Mouse (Mus musculus) inflammation-experienced regulatory T-cells (primary cell): ENCODE data around the gene Tmem131l. TPM values are rescaled to one million over a fixed set of nuclear protein-coding genes. Genes with fewer than 3 reads are reported as not detected.

Source experiments
- polyA plus RNA-seq, 2 experiments: library from polyadenylated mRNA; unstranded; fragments of 100-300 nt; shearing (Covaris generic); gene quantifications; one replicate each; pipeline ENCODE4 v1.2.1; 2017

The Tmem131l gene
- polyA plus RNA-seq: 10 to 100 TPM; 54.4 to 63.7 TPM

GRCm38 (mm10) chr3:84039646-84040475 is at the start of gene Tmem131l:
Gene Tmem131l, minus strand, starts transcription at chr3:84040175.

Other genes starting within 250 kb of the Tmem131l start
- gene Tlr2, start 198.4 kb downstream of the Tmem131l start, polyA plus RNA-seq: 1 to 10 TPM in 1 of 2 experiments, under 1 TPM in 1; 0.80 to 6.0 TPM
- under 1 TPM; 0.18 to 0.98 TPM for gene Mnd1, start 115.6 kb upstream of the Tmem131l start, polyA plus RNA-seq
- under 1 TPM; 0.28 to 0.31 TPM for gene Gm6525, start 133.9 kb upstream of the Tmem131l start, polyA plus RNA-seq